In the genomic region with DNA sequence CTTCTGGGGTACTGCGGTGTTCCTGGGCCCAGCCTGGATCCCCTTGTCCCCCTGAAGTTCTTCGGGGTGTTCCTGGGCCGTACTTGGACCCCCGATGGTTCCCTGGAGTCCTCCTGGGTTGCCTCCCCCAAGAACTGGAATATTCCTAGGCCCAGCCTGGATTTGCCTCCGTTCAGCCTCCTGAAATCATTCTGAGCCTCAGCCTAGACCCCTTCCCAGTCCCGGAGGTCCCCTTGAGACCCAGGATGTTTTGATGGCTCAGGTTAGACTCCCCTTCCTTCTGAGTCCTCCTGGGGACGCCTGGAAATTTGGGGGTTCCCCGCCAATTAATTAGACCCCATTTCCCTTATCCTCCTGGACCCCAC, we compare ENCODE assay signal across 8 mouse cellular contexts. TPM values are rescaled to one million over a fixed set of nuclear protein-coding genes. Genes with fewer than 3 reads are reported as not detected.
DNase-seq lines count a peak whose midpoint lies in the region; ATAC-seq and TF ChIP-seq lines count a peak whose summit lies in the region.

No protein-coding gene starts in this region.

- peak overlapping the region; percentile 99 for H3K9ac ChIP-seq in kidney, postnatal 0 days (ENCODE audit: low read depth, low read length)
- H3K9ac ChIP-seq in embryonic facial prominence, embryonic 11.5 days (replicated peaks; ENCODE audit: low read length), result peak overlapping the region; percentile 96
- H3K9ac ChIP-seq in hindbrain, postnatal 0 days (replicated peaks; ENCODE audit: low read length), result peak overlapping the region; percentile 96
- H3K9ac ChIP-seq in midbrain, postnatal 0 days (replicated peaks; ENCODE audit: low read length, poor library complexity, severe bottlenecking), result peak overlapping the region; percentile 98

- DNase-seq in kidney, postnatal 0 days (ENCODE audit: low spot score), result no peak
- DNase-seq in kidney, postnatal 36 days, result no peak
- peak; percentile 26 for DNase-seq in embryonic facial prominence, embryonic 11.5 days (ENCODE audit: low spot score)
- DNase-seq in hindbrain, postnatal 0 days (ENCODE audit: low spot score), result no peak
- DNase-seq in midbrain, postnatal 0 days (ENCODE audit: low spot score), result no peak
- no peak for DNase-seq in T-cell, adult 2 months (ENCODE audit: low spot score)
- no peak for DNase-seq in cerebellum, postnatal 10 days
- DNase-seq in kidney, postnatal 4 days, result no peak

- H3K9me3 ChIP-seq in kidney, postnatal 0 days (replicated peaks; ENCODE audit: low read length), result no peaks in the 10 kb centered on the region
- H3K9me3 ChIP-seq in embryonic facial prominence, embryonic 11.5 days (replicated peaks; ENCODE audit: control insufficient read depth, low read length), result no peaks in the 10 kb centered on the region
- no peaks in the 10 kb centered on the region for H3K9me3 ChIP-seq in hindbrain, postnatal 0 days (ENCODE audit: low read length)
- no peaks in the 10 kb centered on the region for H3K9me3 ChIP-seq in midbrain, postnatal 0 days (ENCODE audit: low read length)

- no peaks in the 10 kb centered on the region for H3K27me3 ChIP-seq in kidney, postnatal 0 days (ENCODE audit: insufficient read depth, low read length)
- no peaks in the 10 kb centered on the region for H3K27me3 ChIP-seq in embryonic facial prominence, embryonic 11.5 days (ENCODE audit: control insufficient read depth, insufficient read depth, low read length)
- no peaks in the 10 kb centered on the region for H3K27me3 ChIP-seq in hindbrain, postnatal 0 days (ENCODE audit: insufficient read depth, low read length)
- H3K27me3 ChIP-seq in midbrain, postnatal 0 days (ENCODE audit: insufficient read depth, low read length), result no peaks in the 10 kb centered on the region

- peaks cover 29% of the 10 kb centered on the region; the same call in 1 of the 2 replicates for H3K4me1 ChIP-seq in kidney, postnatal 0 days (replicated peaks; ENCODE audit: insufficient read depth, low read length)
- H3K4me1 ChIP-seq in embryonic facial prominence, embryonic 11.5 days (ENCODE audit: control insufficient read depth, insufficient read depth, low read length), result no peaks in the 10 kb centered on the region
- peaks cover 21% of the 10 kb centered on the region for H3K4me1 ChIP-seq in hindbrain, postnatal 0 days (ENCODE audit: insufficient read depth, low read length)
- peaks cover 9% of the 10 kb centered on the region for H3K4me1 ChIP-seq in midbrain, postnatal 0 days (ENCODE audit: insufficient read depth, low read length)

- ATAC-seq in kidney, postnatal 0 days (replicated peaks; ENCODE audit: low FRiP score, low read depth), result no peak
- ATAC-seq in embryonic facial prominence, embryonic 11.5 days (replicated peaks; ENCODE audit: insufficient number of reproducible peaks, low FRiP score, low TSS enrichment, low read depth), result 0 out of 2 replicates have a peak, but pooled peaks have one; percentile 37
- ATAC-seq in hindbrain, postnatal 0 days, result 0 out of 2 replicates have a peak, but pooled peaks have one; percentile 36
- ATAC-seq in midbrain, postnatal 0 days (ENCODE audit: low FRiP score), result peak; percentile 25; the same call in 1 of the 2 replicates

- peak overlapping the region; percentile 91 for H3K4me3 ChIP-seq in kidney, postnatal 0 days (replicated peaks; ENCODE audit: low read depth, low read length)
- H3K4me3 ChIP-seq in embryonic facial prominence, embryonic 11.5 days (ENCODE audit: low read depth, low read length), result peak overlapping the region; percentile 89
- peak overlapping the region; percentile 95 for H3K4me3 ChIP-seq in hindbrain, postnatal 0 days (ENCODE audit: low read length)
- peak overlapping the region; percentile 95 for H3K4me3 ChIP-seq in midbrain, postnatal 0 days (ENCODE audit: low read depth, low read length)

- no peak for TF ChIP-seq CTCF in kidney, postnatal 0 days (IDR thresholded peaks at IDR 0.05; ENCODE audit: low read depth)
- TF ChIP-seq CTCF in hindbrain, postnatal 0 days (IDR thresholded peaks at IDR 0.05; ENCODE audit: low read depth), result no peak
- no peak for TF ChIP-seq CTCF in midbrain, postnatal 0 days (IDR thresholded peaks at IDR 0.05)

- WGBS in kidney, postnatal 0 days, result 16% methylated on average over 8 of the region's 8 CpGs
- WGBS in embryonic facial prominence, embryonic 11.5 days, result 14% methylated on average over 8 of the region's 8 CpGs
- WGBS in hindbrain, postnatal 0 days, result 16% methylated on average over 8 of the region's 8 CpGs
- 22% methylated on average over 8 of the region's 8 CpGs for WGBS in midbrain, postnatal 0 days

- H3K36me3 ChIP-seq in kidney, postnatal 0 days (ENCODE audit: insufficient read depth, low read length), result no peaks in the 10 kb centered on the region
- H3K36me3 ChIP-seq in embryonic facial prominence, embryonic 11.5 days (replicated peaks; ENCODE audit: control insufficient read depth, insufficient read depth, low read depth, low read length), result no peaks in the 10 kb centered on the region
- H3K36me3 ChIP-seq in hindbrain, postnatal 0 days (ENCODE audit: insufficient read depth, low read length), result no peaks in the 10 kb centered on the region
- H3K36me3 ChIP-seq in midbrain, postnatal 0 days (ENCODE audit: insufficient read depth, low read length), result no peaks in the 10 kb centered on the region

- peak overlapping the region; percentile 86 for H3K4me2 ChIP-seq in kidney, postnatal 0 days (ENCODE audit: low read length)
- H3K4me2 ChIP-seq in embryonic facial prominence, embryonic 11.5 days (ENCODE audit: low read depth, low read length), result peak overlapping the region; percentile 84
- H3K4me2 ChIP-seq in hindbrain, postnatal 0 days (ENCODE audit: low read depth, low read length), result peak overlapping the region; percentile 82
- H3K4me2 ChIP-seq in midbrain, postnatal 0 days (ENCODE audit: low read depth, low read length, poor library complexity, severe bottlenecking), result peak overlapping the region; percentile 87

- H3K27ac ChIP-seq in kidney, postnatal 0 days, result peak overlapping the region; percentile 96
- H3K27ac ChIP-seq in embryonic facial prominence, embryonic 11.5 days (replicated peaks; ENCODE audit: low read depth, low read length), result no peak overlapping the region
- H3K27ac ChIP-seq in hindbrain, postnatal 0 days, result peak overlapping the region; percentile 80
- H3K27ac ChIP-seq in midbrain, postnatal 0 days (ENCODE audit: low read depth, low read length), result peak overlapping the region; percentile 74

RNA-seq across cellular contexts. Expression of gene Agpat3, which starts 0.4 kb away (rescaled TPM):
- polyA plus RNA-seq in kidney, postnatal 0 days (2015; fragmentation: Nextera tagmentation; extraction: Ambion mirVana), result 140 and 144 TPM in 2 replicates
- polyA plus RNA-seq in embryonic facial prominence, embryonic 11.5 days (2014; fragmentation: Nextera tagmentation; extraction: Ambion mirVana), result 32.8 and 34.1 TPM in 2 replicates
- 123 and 158 TPM in 2 replicates for total RNA-seq in hindbrain, postnatal 0 days (2014; rRNA removed)
- 115 and 117 TPM in 2 replicates for polyA plus RNA-seq in hindbrain, postnatal 0 days (2015; fragmentation: Nextera tagmentation; extraction: Ambion mirVana)
- 106 and 137 TPM in 2 replicates for total RNA-seq in midbrain, postnatal 0 days (2014; rRNA removed)
- 91.7 and 96.8 TPM in 2 replicates for polyA plus RNA-seq in midbrain, postnatal 0 days (2015; fragmentation: Nextera tagmentation; extraction: Ambion mirVana)
